Mouse (Mus musculus) stomach, postnatal 0 days (tissue): ENCODE measurements around the gene Btd.

Experiments used
- CTCF ChIP-seq: IDR thresholded peaks from 2 replicates; pipeline ENCODE4 v1.5.1; 2016; ENCODE audit warnings: antibody characterized with exemption, low read depth, mild to moderate bottlenecking, moderate library complexity
- EP300 ChIP-seq: optimal IDR thresholded peaks from 2 replicates; pipeline ENCODE3; 2016; ENCODE audit warnings: antibody characterized with exemption

- TF ChIP-seq CTCF: no peak
- no peak for TF ChIP-seq EP300
Observed at GRCm38 (mm10) chr14:31641506-31642155, 803 bp downstream of the Btd start.
